Mouse (Mus musculus): ENCODE data around the gene Galnt13.

- TF ChIP-seq CTCF (IDR thresholded peaks at IDR 0.05; ENCODE audit: control insufficient read depth, insufficient read depth, low read length): no peak
- no peak for TF ChIP-seq POLR2A (IDR thresholded peaks at IDR 0.05; ENCODE audit: borderline replicate concordance, control insufficient read depth, low read depth, low read length)
These were observed 342.7 kb downstream of the Galnt13 start for GRCm38 (mm10) chr2:54778790-54779273.
